Mouse (Mus musculus): ENCODE measurements around the gene Olfr766-ps1.
"Not testable (repeated sequence)": the region's sequence is repeated elsewhere in the genome, so short reads cannot be mapped to it uniquely, and the experiment has no call there.

Gene Olfr766-ps1

GRCm38 (mm10) chr10:129068877-129069276, at the start of gene Olfr766-ps1:
Gene Olfr766-ps1, minus strand, starts transcription at chr10:129068977.
- DNase-seq (ENCODE audit: low spot score in 2 of 2), result no peak

DNA sequence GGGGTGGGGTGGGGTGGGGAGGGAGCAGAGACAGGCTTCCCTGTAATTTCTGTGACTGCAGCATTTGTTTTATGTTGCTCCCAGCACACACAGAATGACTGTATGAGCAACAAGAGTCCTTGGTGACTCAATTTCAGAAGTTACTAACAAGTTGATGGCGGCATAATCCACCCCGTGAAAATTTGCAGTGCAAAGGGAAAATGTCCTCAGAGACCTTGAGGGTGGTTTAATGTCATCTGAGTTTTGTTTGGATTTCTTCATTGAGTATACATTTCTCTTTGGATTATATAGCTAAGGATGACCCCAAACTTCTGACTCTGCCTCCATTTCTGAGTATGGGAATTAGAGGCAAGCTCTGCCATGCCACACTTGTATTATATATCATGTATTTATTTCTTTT, 49.0 kb upstream of the Olfr766-ps1 start, which contains the start of gene Olfr769:
TSS of gene Olfr769 (minus strand) at position 101 of the 400 bp plus-strand sequence.
- DNase-seq (ENCODE audit: low spot score in 2 of 2), result no peak

DNA sequence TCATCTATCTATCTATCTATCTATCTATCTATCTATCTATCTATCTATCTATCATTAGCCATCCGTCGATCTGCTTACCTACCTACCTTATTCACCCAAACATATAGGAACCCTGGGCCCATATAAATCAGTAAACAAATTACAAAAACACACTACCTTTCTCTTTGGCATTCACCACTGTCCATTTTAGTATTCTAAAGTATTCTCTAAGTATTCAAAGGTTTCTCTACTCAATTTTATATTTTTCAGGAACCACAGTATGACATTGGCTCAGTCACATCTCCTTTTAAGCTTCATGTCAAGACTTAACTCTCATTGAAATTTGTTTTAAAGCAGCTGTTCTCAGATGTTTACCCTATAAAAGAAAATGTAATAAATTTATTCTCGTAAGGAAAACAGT, 46.4 kb upstream of the Olfr766-ps1 start:
- no peak for DNase-seq (ENCODE audit: low spot score in 2 of 2)

GRCm38 (mm10) chr10:129101231-129101630, 32.5 kb upstream of the Olfr766-ps1 start:
- no peak for DNase-seq (ENCODE audit: low spot score in 2 of 2)

GRCm38 (mm10) chr10:129099275-129099674, 30.5 kb upstream of the Olfr766-ps1 start, which contains the start of gene Olfr768:
Gene Olfr768, minus strand, starts transcription at chr10:129099375.
- no peak for DNase-seq (ENCODE audit: low spot score in 2 of 2)

DNA sequence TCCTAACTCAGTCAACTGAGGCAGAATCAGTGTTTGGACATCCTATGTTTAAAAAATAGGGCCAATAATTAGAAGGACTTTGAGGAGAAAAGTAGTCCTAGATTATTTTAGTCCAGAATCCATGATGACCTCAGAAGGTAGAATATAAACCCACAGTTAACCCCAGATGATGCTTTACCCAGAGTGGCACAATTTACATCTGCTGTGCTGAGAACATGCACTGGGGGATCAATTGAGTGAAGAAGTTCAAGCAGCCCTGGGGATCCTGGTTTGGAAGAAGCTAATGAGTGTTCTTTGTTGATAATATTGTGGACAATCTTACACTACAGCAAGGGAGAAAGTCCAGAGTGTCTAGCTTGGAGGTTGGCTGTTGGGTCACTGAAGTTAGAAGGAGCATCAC, 14.0 kb upstream of the Olfr766-ps1 start, which contains the start of gene Olfr767:
TSS of gene Olfr767 (minus strand) at position 101 of the 400 bp plus-strand sequence.
- DNase-seq (ENCODE audit: low spot score in 2 of 2), result not testable (repeated sequence)

- DNase-seq (ENCODE audit: low spot score in 2 of 2), result not testable (repeated sequence)
These were observed 18.9 kb downstream of the Olfr766-ps1 start, which contains the start of gene Olfr765 for GRCm38 (mm10) chr10:129049898-129050297. Gene Olfr765, minus strand, starts transcription at chr10:129049998.

GRCm38 (mm10) chr10:129039796-129040195, 29.0 kb downstream of the Olfr766-ps1 start, which contains the start of gene Olfr764-ps1:
Gene Olfr764-ps1, minus strand, starts transcription at chr10:129039896.
- no peak for DNase-seq (ENCODE audit: low spot score in 2 of 2)

GRCm38 (mm10) chr10:129028343-129028742, 40.4 kb downstream of the Olfr766-ps1 start:
- no peak for DNase-seq (ENCODE audit: low spot score in 2 of 2)

- DNase-seq (ENCODE audit: low spot score in 2 of 2), result peak; percentile 1 to 3
These were observed 42.6 kb downstream of the Olfr766-ps1 start for GRCm38 (mm10) chr10:129026018-129026662.

GRCm38 (mm10) chr10:129023319-129023718, 45.5 kb downstream of the Olfr766-ps1 start:
- no peak for DNase-seq (ENCODE audit: low spot score in 2 of 2)

- no peak for DNase-seq (ENCODE audit: low spot score in 2 of 2)
These were observed 54.3 kb downstream of the Olfr766-ps1 start for GRCm38 (mm10) chr10:129014477-129014876.

Data from urinary bladder, postnatal 36 days (tissue).